Mouse (Mus musculus) adipocyte (in vitro differentiated cells): ENCODE data around the gene Foxred2.

Experiments used
- DNase-seq: peaks from one replicate; pipeline ENCODE4 v3.0.0-alpha.2; 2016; ENCODE audit warnings: low spot score

The Foxred2 gene

GRCm38 (mm10) chr15:77916851-77917544, 39.5 kb downstream of the Foxred2 start:
- peak; percentile 93 for DNase-seq

- no peak for DNase-seq
Observed at GRCm38 (mm10) chr15:77915287-77915686, 41.2 kb downstream of the Foxred2 start.

- DNase-seq: no peak
Observed at GRCm38 (mm10) chr15:77914507-77914906, 42.0 kb downstream of the Foxred2 start.

- DNase-seq: no peak
Observed at GRCm38 (mm10) chr15:77913054-77913453, 43.5 kb downstream of the Foxred2 start.

GRCm38 (mm10) chr15:77912585-77912984, 43.9 kb downstream of the Foxred2 start:
- DNase-seq: no peak

- DNase-seq: no peak
Observed at GRCm38 (mm10) chr15:77912048-77912447, 44.5 kb downstream of the Foxred2 start.

GRCm38 (mm10) chr15:77911065-77911464, 45.5 kb downstream of the Foxred2 start:
- no peak for DNase-seq

GRCm38 (mm10) chr15:77907646-77908518, 48.6 kb downstream of the Foxred2 start:
- no peak for DNase-seq

GRCm38 (mm10) chr15:77906545-77906944, 50.0 kb downstream of the Foxred2 start:
- no peak for DNase-seq

- no peak for DNase-seq
Observed at GRCm38 (mm10) chr15:77906081-77906480, 50.4 kb downstream of the Foxred2 start.

GRCm38 (mm10) chr15:77905275-77905970, 51.1 kb downstream of the Foxred2 start:
- DNase-seq: no peak

- no peak for DNase-seq
Observed at GRCm38 (mm10) chr15:77904363-77904892, 52.1 kb downstream of the Foxred2 start.

- DNase-seq: no peak
Observed at GRCm38 (mm10) chr15:77903176-77903575, 53.3 kb downstream of the Foxred2 start.

GRCm38 (mm10) chr15:77894926-77895325, 61.6 kb downstream of the Foxred2 start:
- DNase-seq: no peak

- no peak for DNase-seq
Observed at GRCm38 (mm10) chr15:77893292-77893691, 63.2 kb downstream of the Foxred2 start.

- DNase-seq: no peak
Observed at GRCm38 (mm10) chr15:77892420-77892819, 64.1 kb downstream of the Foxred2 start.

GRCm38 (mm10) chr15:77891766-77892165, 64.8 kb downstream of the Foxred2 start:
- DNase-seq: peak; percentile 91
